Mouse (Mus musculus): ENCODE measurements around the gene Iars2.

GRCm38 (mm10) chr1:185292646-185293360 is 36.4 kb downstream of the Iars2 start:
- TF ChIP-seq CTCF (conservative IDR thresholded peaks at IDR 0.05; ENCODE audit: low read length) (no peak), NANOG (IDR thresholded peaks at IDR 0.05; ENCODE audit: borderline replicate concordance, low read length) (no peak)

All from E14TG2a.4 (cell line).